Mouse (Mus musculus): Measurements from ENCODE around the gene Disp2. TPM values are rescaled to one million over a fixed set of nuclear protein-coding genes. Genes with fewer than 3 reads are reported as not detected.
A peak's percentile ranks its signal among the peaks of the same experiment; 100 is the strongest.

Gene Disp2
- polyA plus RNA-seq, 1 experiment from 2014 or later, result 2.5 TPM

DNA sequence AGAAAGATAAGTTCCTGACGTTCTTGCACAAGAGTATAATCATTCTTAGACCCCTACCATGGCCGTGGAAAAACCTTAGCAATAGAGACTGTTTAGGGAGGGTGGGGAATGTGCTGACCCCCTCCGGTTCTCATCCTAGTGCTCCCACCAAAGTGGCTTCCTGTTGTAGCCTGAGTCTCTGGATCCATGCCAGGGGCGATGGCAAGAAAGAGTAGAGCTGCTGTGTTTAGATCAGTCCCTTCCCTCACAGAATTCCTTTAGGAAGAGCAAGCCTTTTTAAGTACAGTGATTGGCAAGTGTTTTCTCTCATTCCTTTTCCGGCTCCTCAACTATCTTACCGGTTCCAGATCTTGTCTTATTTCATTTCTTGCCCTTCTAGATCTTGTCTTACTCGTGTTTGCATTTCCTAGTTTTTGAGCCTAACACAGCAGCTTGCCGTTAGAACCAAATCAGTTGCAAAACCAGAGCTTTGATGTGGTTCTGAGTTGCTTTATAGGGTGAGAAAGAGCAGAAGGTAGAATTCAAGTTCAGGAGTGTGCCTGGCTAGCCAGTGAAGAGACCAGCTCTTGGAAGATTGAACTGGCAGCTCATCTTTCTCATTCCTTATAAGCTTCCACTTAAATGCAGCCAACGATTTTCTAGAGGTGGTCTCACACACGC is 32.1 kb upstream of the Disp2 start:
- WGBS, result 43% methylated on average over 10 of the region's 10 CpGs
- no peak for TF ChIP-seq CTCF (IDR thresholded peaks at IDR 0.05; ENCODE audit: low read depth)
- H3K4me2 ChIP-seq (replicated peaks; ENCODE audit: low read depth), result peak overlapping the region; percentile 98
- peak overlapping the region; percentile 41; the same call in 1 of the 2 replicates for H3K27ac ChIP-seq (ENCODE audit: low read depth, low read length)
- no peak for ATAC-seq
- no peaks in the 10 kb centered on the region for H3K9me3 ChIP-seq (ENCODE audit: control insufficient read depth)
- 0 out of 2 replicates have a peak, but pooled peaks cover 6% of the 10 kb centered on the region for H3K27me3 ChIP-seq (replicated peaks; ENCODE audit: control insufficient read depth, insufficient read depth, low read length)
- H3K4me3 ChIP-seq (ENCODE audit: low read depth, low read length), result peak overlapping the region; percentile 78
- H3K4me1 ChIP-seq (replicated peaks; ENCODE audit: control insufficient read depth, insufficient read depth, low read length), result peaks cover 4% of the 10 kb centered on the region; the same call in 1 of the 2 replicates
- peaks cover 7% of the 10 kb centered on the region; the same call in 1 of the 2 replicates for H3K36me3 ChIP-seq (ENCODE audit: control insufficient read depth, insufficient read depth)
- peak overlapping the region; percentile 89; the same call in 1 of the 2 replicates for H3K9ac ChIP-seq (ENCODE audit: low read depth, low read length)

DNA sequence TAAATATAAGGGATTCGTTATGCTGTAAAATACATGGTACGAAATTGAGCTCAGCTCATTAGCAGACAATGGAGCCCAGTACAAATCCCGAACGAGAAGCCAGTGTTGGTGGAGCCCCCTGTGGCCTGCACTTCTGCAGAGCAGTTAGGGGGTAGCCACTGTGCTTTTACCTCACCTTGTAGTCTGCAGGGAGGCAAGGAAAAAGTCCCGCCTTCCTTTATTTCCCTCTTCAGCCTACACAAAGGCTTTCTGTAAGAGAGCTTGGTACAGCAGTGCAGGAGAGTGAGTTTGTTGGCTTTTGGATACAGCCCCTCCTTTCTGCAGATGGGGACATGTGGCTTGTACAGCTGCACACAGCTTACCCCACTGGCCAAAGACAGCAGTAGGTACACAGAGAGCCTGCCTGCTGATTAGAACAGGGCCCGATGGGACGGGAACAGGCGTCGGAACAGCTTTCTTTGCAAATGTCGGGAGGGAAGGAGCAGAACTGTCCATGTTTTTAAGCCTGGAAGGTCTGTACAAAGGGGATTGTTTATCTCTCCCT is 30.1 kb upstream of the Disp2 start:
- no peak overlapping the region for H3K4me2 ChIP-seq (replicated peaks; ENCODE audit: low read depth)
- H3K4me1 ChIP-seq (replicated peaks; ENCODE audit: control insufficient read depth, insufficient read depth, low read length), result peaks cover 4% of the 10 kb centered on the region; the same call in 1 of the 2 replicates
- ATAC-seq, result no peak
- WGBS, result 68% methylated on average over 10 of the region's 10 CpGs
- no peak overlapping the region for H3K27ac ChIP-seq (ENCODE audit: low read depth, low read length)
- H3K9ac ChIP-seq (ENCODE audit: low read depth, low read length), result no peak overlapping the region
- H3K4me3 ChIP-seq (ENCODE audit: low read depth, low read length), result no peak overlapping the region
- no peaks in the 10 kb centered on the region for H3K27me3 ChIP-seq (replicated peaks; ENCODE audit: control insufficient read depth, insufficient read depth, low read length)
- no peaks in the 10 kb centered on the region for H3K9me3 ChIP-seq (ENCODE audit: control insufficient read depth)
- peaks cover 7% of the 10 kb centered on the region; the same call in 1 of the 2 replicates for H3K36me3 ChIP-seq (ENCODE audit: control insufficient read depth, insufficient read depth)
- TF ChIP-seq CTCF (IDR thresholded peaks at IDR 0.05; ENCODE audit: low read depth), result peak; percentile 10; the same call in 1 of the 2 replicates

DNA sequence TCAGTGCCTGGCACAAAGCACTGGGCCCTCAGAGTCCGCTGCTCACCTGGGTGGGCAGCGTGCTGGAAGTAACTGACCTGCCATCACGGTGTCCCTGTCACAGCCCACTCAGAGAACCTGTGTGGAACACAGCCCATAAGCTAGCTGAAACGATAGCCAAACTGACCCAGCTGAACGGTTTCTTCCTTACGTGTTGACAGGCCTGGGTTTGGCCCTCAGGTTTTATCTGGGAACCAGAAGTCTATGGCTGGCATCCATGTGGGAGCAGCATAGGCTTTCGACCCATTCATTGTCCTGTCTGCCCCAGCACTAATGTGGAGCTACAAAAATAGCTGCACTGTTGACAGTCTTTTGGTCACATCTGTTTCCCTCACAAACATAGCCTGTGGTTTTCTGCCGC is 29.0 kb upstream of the Disp2 start:
- no peak overlapping the region for H3K4me3 ChIP-seq (ENCODE audit: low read depth, low read length)
- ATAC-seq, result no peak
- no peaks in the 10 kb centered on the region for H3K27me3 ChIP-seq (replicated peaks; ENCODE audit: control insufficient read depth, insufficient read depth, low read length)
- WGBS, result 81% methylated on average over 8 of the region's 8 CpGs
- H3K9me3 ChIP-seq (ENCODE audit: control insufficient read depth), result no peaks in the 10 kb centered on the region
- peaks cover 4% of the 10 kb centered on the region; the same call in 1 of the 2 replicates for H3K4me1 ChIP-seq (replicated peaks; ENCODE audit: control insufficient read depth, insufficient read depth, low read length)
- TF ChIP-seq CTCF (IDR thresholded peaks at IDR 0.05; ENCODE audit: low read depth), result no peak
- H3K36me3 ChIP-seq (ENCODE audit: control insufficient read depth, insufficient read depth), result peaks cover 7% of the 10 kb centered on the region; the same call in 1 of the 2 replicates
- H3K4me2 ChIP-seq (replicated peaks; ENCODE audit: low read depth), result no peak overlapping the region
- no peak overlapping the region for H3K27ac ChIP-seq (ENCODE audit: low read depth, low read length)
- H3K9ac ChIP-seq (ENCODE audit: low read depth, low read length), result no peak overlapping the region

- H3K27ac ChIP-seq (ENCODE audit: low read depth, low read length), result peak overlapping the region; percentile 42
These were observed 27.4 kb upstream of the Disp2 start for GRCm38 (mm10) chr2:118751896-118752791.

DNA sequence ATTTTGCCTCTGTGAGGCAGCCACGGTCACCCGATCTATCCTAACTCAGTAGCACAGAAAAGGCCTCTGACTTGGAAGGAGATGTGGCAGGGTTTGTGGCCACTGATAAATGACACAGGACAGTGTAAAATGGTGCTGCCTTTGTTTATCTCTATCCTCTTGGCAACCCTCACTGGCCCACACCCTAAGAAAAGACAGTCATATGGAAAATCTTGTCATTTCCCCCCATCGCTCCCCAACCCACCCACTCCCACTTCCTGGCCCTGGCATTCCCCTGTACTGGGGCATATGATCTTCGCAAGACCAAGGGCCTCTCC is 26.8 kb upstream of the Disp2 start:
- peaks cover 7% of the 10 kb centered on the region; the same call in 1 of the 2 replicates for H3K36me3 ChIP-seq (ENCODE audit: control insufficient read depth, insufficient read depth)
- H3K27ac ChIP-seq (ENCODE audit: low read depth, low read length), result no peak overlapping the region; the same call in 1 of the 2 replicates
- ATAC-seq, result peak; percentile 14; the same call in 1 of the 2 replicates
- WGBS, result 81% methylated on average over 4 of the region's 4 CpGs
- H3K9ac ChIP-seq (ENCODE audit: low read depth, low read length), result no peak overlapping the region
- no peak overlapping the region for H3K4me2 ChIP-seq (replicated peaks; ENCODE audit: low read depth)
- no peak for TF ChIP-seq CTCF (IDR thresholded peaks at IDR 0.05; ENCODE audit: low read depth)
- H3K4me3 ChIP-seq (ENCODE audit: low read depth, low read length), result no peak overlapping the region
- H3K4me1 ChIP-seq (replicated peaks; ENCODE audit: control insufficient read depth, insufficient read depth, low read length), result no peaks in the 10 kb centered on the region
- no peaks in the 10 kb centered on the region for H3K9me3 ChIP-seq (ENCODE audit: control insufficient read depth)
- no peaks in the 10 kb centered on the region for H3K27me3 ChIP-seq (replicated peaks; ENCODE audit: control insufficient read depth, insufficient read depth, low read length)

More at GRCm38 (mm10) chr2:118751896-118752791, 27.4 kb upstream of the Disp2 start:
- Histone ChIP-seq H3K27me3 (replicated peaks; ENCODE audit: control insufficient read depth, insufficient read depth, low read length) (no peaks in the 10 kb centered on the region), H3K36me3 (ENCODE audit: control insufficient read depth, insufficient read depth) (peaks cover 7% of the 10 kb centered on the region; the same call in 1 of the 2 replicates), H3K4me2 (replicated peaks; ENCODE audit: low read depth) (no peak overlapping the region), H3K9ac (ENCODE audit: low read depth, low read length) (0 out of 2 replicates have a peak overlapping the region, but pooled peaks have one; percentile 22), H3K4me3 (ENCODE audit: low read depth, low read length) (no peak overlapping the region), H3K4me1 (replicated peaks; ENCODE audit: control insufficient read depth, insufficient read depth, low read length) (peaks cover 4% of the 10 kb centered on the region; the same call in 1 of the 2 replicates), H3K9me3 (ENCODE audit: control insufficient read depth) (no peaks in the 10 kb centered on the region)
- no peak for TF ChIP-seq CTCF (IDR thresholded peaks at IDR 0.05; ENCODE audit: low read depth)
- peak; percentile 14; the same call in 1 of the 2 replicates for ATAC-seq
- 61% methylated on average over 16 of the region's 16 CpGs for WGBS

- 83% methylated on average over 5 of the region's 5 CpGs for WGBS
- no peak overlapping the region for H3K4me3 ChIP-seq (ENCODE audit: low read depth, low read length)
- no peak overlapping the region for H3K4me2 ChIP-seq (replicated peaks; ENCODE audit: low read depth)
- peaks cover under 1% of the 10 kb centered on the region; the same call in 1 of the 2 replicates for H3K36me3 ChIP-seq (ENCODE audit: control insufficient read depth, insufficient read depth)
- no peak overlapping the region for H3K27ac ChIP-seq (ENCODE audit: low read depth, low read length)
- no peaks in the 10 kb centered on the region for H3K27me3 ChIP-seq (replicated peaks; ENCODE audit: control insufficient read depth, insufficient read depth, low read length)
- ATAC-seq, result no peak
- no peaks in the 10 kb centered on the region for H3K4me1 ChIP-seq (replicated peaks; ENCODE audit: control insufficient read depth, insufficient read depth, low read length)
- H3K9ac ChIP-seq (ENCODE audit: low read depth, low read length), result no peak overlapping the region
- H3K9me3 ChIP-seq (ENCODE audit: control insufficient read depth), result no peaks in the 10 kb centered on the region
- TF ChIP-seq CTCF (IDR thresholded peaks at IDR 0.05; ENCODE audit: low read depth), result no peak
These were observed 25.4 kb upstream of the Disp2 start for GRCm38 (mm10) chr2:118754143-118754542.

All from intestine, postnatal 0 days (tissue).